Comparison of ENCODE assay signal across 14 mouse cellular contexts in the genomic region with DNA sequence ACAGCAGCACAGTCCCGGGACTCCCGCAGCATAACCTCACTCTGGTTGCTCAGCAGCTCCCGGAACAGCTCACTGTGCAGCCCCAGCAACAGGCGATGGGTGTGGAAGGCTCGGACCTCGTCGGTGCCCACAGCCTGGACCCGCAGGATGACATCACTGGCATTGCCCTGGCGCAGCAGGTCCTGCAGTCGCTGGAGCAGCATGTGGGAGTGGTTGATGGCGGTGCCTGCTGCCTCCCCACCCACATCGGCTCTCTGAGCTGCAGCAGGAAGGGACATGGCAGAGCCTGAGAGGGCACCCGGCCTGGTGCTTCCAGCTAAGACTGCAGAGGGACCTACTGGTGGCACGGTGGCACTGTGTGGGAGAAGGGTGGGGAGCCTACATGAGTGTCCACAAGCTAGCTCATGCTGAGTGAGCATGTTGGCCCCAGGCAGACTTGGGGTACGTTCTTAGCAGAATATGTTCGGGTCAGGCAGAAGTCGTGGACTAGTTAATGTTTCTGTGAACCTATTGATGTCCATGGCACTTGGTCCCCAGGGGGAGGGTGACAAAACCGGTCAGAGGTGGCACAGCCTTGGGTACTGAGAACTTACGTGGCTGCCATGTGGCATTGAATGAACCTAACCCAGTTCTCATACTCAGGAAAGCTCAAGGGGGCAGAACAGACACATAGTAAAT. TPM values are rescaled to one million over a fixed set of nuclear protein-coding genes. Genes with fewer than 3 reads are reported as not detected.
DNase-seq lines count a peak whose midpoint lies in the region; ATAC-seq and TF ChIP-seq lines count a peak whose summit lies in the region.
"Had no signal": no experiment of that assay in that cellular context is flagged by ENCODE, and none has a peak within 500 bp of the region (broad histone marks: within the 10 kb centered on the region; RNA-seq: fewer than 3 reads in every experiment).

No protein-coding gene starts in this region.

- no peak for ATAC-seq in forebrain, embryonic 16.5 days
- ATAC-seq in midbrain, embryonic 15.5 days (replicated peaks), result no peak
- ATAC-seq in granulocyte monocyte progenitor cell, adult 5-6 weeks (replicated peaks; ENCODE audit: poor library complexity, severe bottlenecking), result no peak

- no peak for TF ChIP-seq CTCF in E14TG2a.4 (conservative IDR thresholded peaks at IDR 0.05; ENCODE audit: low read length)

- peak overlapping the region; percentile 16; the same call in 1 of the 2 replicates for H3K27ac ChIP-seq in forebrain, embryonic 16.5 days (ENCODE audit: low read length)
- H3K27ac ChIP-seq in midbrain, embryonic 15.5 days, result peak overlapping the region; percentile 90; the same call in 1 of the 2 replicates
- H3K27ac ChIP-seq: heart, adult 2 months; liver, embryonic 14.5 days had no signal

- no peaks in the 10 kb centered on the region for H3K36me3 ChIP-seq in E14TG2a.4 (ENCODE audit: insufficient read depth, low read length)
- no peaks in the 10 kb centered on the region for H3K36me3 ChIP-seq in forebrain, embryonic 16.5 days (ENCODE audit: control insufficient read depth, insufficient read depth)
- no peaks in the 10 kb centered on the region for H3K36me3 ChIP-seq in midbrain, embryonic 15.5 days (replicated peaks)

- peak; percentile 53 to 56 for DNase-seq in cerebellum, adult 18-20 months
- no peak for DNase-seq in thymus, postnatal 10 days (ENCODE audit: low spot score in 2 of 2)
- DNase-seq in B cell, adult 2 months, result no peak
- DNase-seq: adrenal gland, adult 8-10 months; heart, adult 2 months; layer of hippocampus, postnatal 36 days; right cerebral cortex, postnatal 4 days; thymus, postnatal 14 days had no signal

- peak overlapping the region; percentile 46 for H3K4me2 ChIP-seq in forebrain, embryonic 16.5 days (ENCODE audit: low read length)
- peak overlapping the region; percentile 72 for H3K4me2 ChIP-seq in midbrain, embryonic 15.5 days

- peaks cover 70% of the 10 kb centered on the region for H3K27me3 ChIP-seq in E14TG2a.4 (ENCODE audit: insufficient read depth, low read length)
- H3K27me3 ChIP-seq in forebrain, embryonic 16.5 days (replicated peaks; ENCODE audit: control insufficient read depth, insufficient read depth, low read length), result 0 out of 2 replicates have a peak, but pooled peaks cover 8% of the 10 kb centered on the region
- peaks cover 10% of the 10 kb centered on the region for H3K27me3 ChIP-seq in midbrain, embryonic 15.5 days (replicated peaks)

- WGBS in forebrain, embryonic 16.5 days, result 55% methylated on average over 19 of the region's 19 CpGs
- WGBS in midbrain, embryonic 15.5 days, result 49% methylated on average over 19 of the region's 19 CpGs

- peaks cover 74% of the 10 kb centered on the region for H3K4me1 ChIP-seq in E14TG2a.4 (replicated peaks; ENCODE audit: low read depth, low read length)
- H3K4me1 ChIP-seq in forebrain, embryonic 16.5 days (replicated peaks; ENCODE audit: control insufficient read depth, insufficient read depth, low read length), result peaks cover 57% of the 10 kb centered on the region
- peaks cover 60% of the 10 kb centered on the region for H3K4me1 ChIP-seq in midbrain, embryonic 15.5 days

- 0 out of 2 replicates have a peak overlapping the region, but pooled peaks have one; percentile 7 for H3K4me3 ChIP-seq in E14TG2a.4 (replicated peaks; ENCODE audit: low read length)
- 0 out of 2 replicates have a peak overlapping the region, but pooled peaks have one; percentile 0 for H3K4me3 ChIP-seq in forebrain, embryonic 16.5 days (replicated peaks; ENCODE audit: low read length)
- peak overlapping the region; percentile 13 for H3K4me3 ChIP-seq in midbrain, embryonic 15.5 days
- H3K4me3 ChIP-seq: heart, adult 2 months had no signal

- H3K9ac ChIP-seq in forebrain, embryonic 16.5 days (replicated peaks; ENCODE audit: low read depth, low read length), result peak overlapping the region; percentile 4
- peak overlapping the region; percentile 6; the same call in 1 of the 2 replicates for H3K9ac ChIP-seq in midbrain, embryonic 15.5 days
- H3K9ac ChIP-seq: liver, embryonic 14.5 days had no signal

- no peaks in the 10 kb centered on the region for H3K9me3 ChIP-seq in E14TG2a.4 (ENCODE audit: low read length)
- no peaks in the 10 kb centered on the region for H3K9me3 ChIP-seq in forebrain, embryonic 16.5 days (ENCODE audit: control insufficient read depth, low read length)
- H3K9me3 ChIP-seq in midbrain, embryonic 15.5 days, result no peaks in the 10 kb centered on the region

RNA-seq across cellular contexts. Expression of a gene that starts 1.7 kb away (rescaled TPM):
- 18.5 and 19.4 TPM in 2 replicates for polyA plus RNA-seq in forebrain, embryonic 16.5 days (2015; fragmentation: Nextera tagmentation; extraction: Ambion mirVana)
- 21.4 and 28.4 TPM in 2 replicates for polyA plus RNA-seq in midbrain, embryonic 15.5 days (2015; fragmentation: Nextera tagmentation; extraction: Ambion mirVana)
- total RNA-seq in granulocyte monocyte progenitor cell, adult 5-6 weeks (2014; fragmentation: Nextera tagmentation), result 0.54 TPM in 1 of 2 replicates, not detected in the other
- total RNA-seq in granulocyte monocyte progenitor cell, adult 5-6 weeks (2017), result not detected in 2 replicates
- total RNA-seq: adrenal gland, adult 8-10 months; heart, adult 2 months; MEL had no signal
- polyA plus RNA-seq: liver, embryonic 14.5 days had no signal

RNA-seq across cellular contexts. Expression of a gene that starts 4.7 kb away (rescaled TPM):
- polyA plus RNA-seq in forebrain, embryonic 16.5 days (2015; fragmentation: Nextera tagmentation; extraction: Ambion mirVana), result not detected in 2 replicates
- polyA plus RNA-seq in midbrain, embryonic 15.5 days (2015; fragmentation: Nextera tagmentation; extraction: Ambion mirVana), result not detected in 2 replicates
- total RNA-seq in granulocyte monocyte progenitor cell, adult 5-6 weeks (2014; fragmentation: Nextera tagmentation), result not detected in 2 replicates
- total RNA-seq in granulocyte monocyte progenitor cell, adult 5-6 weeks (2017), result not detected in 2 replicates
- total RNA-seq: adrenal gland, adult 8-10 months; heart, adult 2 months; layer of hippocampus, postnatal 36 days; MEL had no signal
- polyA plus RNA-seq: heart, adult 2 months; liver, embryonic 14.5 days had no signal

RNA-seq across cellular contexts. Expression of a gene that starts 28.8 kb away (rescaled TPM):
- 0.26 and 0.66 TPM in 2 replicates for polyA plus RNA-seq in forebrain, embryonic 16.5 days (2015; fragmentation: Nextera tagmentation; extraction: Ambion mirVana)
- 0.40 and 0.46 TPM in 2 replicates for polyA plus RNA-seq in midbrain, embryonic 15.5 days (2015; fragmentation: Nextera tagmentation; extraction: Ambion mirVana)
- 1.3 TPM in 1 of 2 replicates, not detected in the other for total RNA-seq in granulocyte monocyte progenitor cell, adult 5-6 weeks (2014; fragmentation: Nextera tagmentation)
- not detected in 2 replicates for total RNA-seq in granulocyte monocyte progenitor cell, adult 5-6 weeks (2017)
- total RNA-seq: MEL had no signal

RNA-seq across cellular contexts. Expression of a gene that starts 56.9 kb away (rescaled TPM):
- 6.1 and 7.0 TPM in 2 replicates for polyA plus RNA-seq in forebrain, embryonic 16.5 days (2015; fragmentation: Nextera tagmentation; extraction: Ambion mirVana)
- polyA plus RNA-seq in midbrain, embryonic 15.5 days (2015; fragmentation: Nextera tagmentation; extraction: Ambion mirVana), result 9.3 and 9.4 TPM in 2 replicates
- total RNA-seq in granulocyte monocyte progenitor cell, adult 5-6 weeks (2014; fragmentation: Nextera tagmentation), result not detected in 2 replicates
- total RNA-seq in granulocyte monocyte progenitor cell, adult 5-6 weeks (2017), result not detected in 2 replicates
- total RNA-seq: MEL had no signal

Comparison
In these comparisons a context has a peak if more than half of its experiments do, and no peak if none do; other contexts are left out.
1. DNase-seq: peak in cerebellum, adult 18-20 months (2 of 2); none in thymus, postnatal 10 days (0 of 2) and B cell, adult 2 months (0 of 2).
2. Peak in every context shown above with its lines, with median percentiles within 50 percentile points of each other: H3K4me3 ChIP-seq.